Mouse (Mus musculus) kidney, postnatal 0 days (tissue): ENCODE data around the gene Sult2b1. TPM values are rescaled to one million over a fixed set of nuclear protein-coding genes. Genes with fewer than 3 reads are reported as not detected.

Experiments used
- ATAC-seq: fragments of 200-750 bp; cut with Nextera tagmentation; replicated peaks from 2 replicates; pipeline ENCODE4 v1.8.0; 2017; ENCODE audit warnings: low read depth, moderate number of reproducible peaks, moderate TSS enrichment, moderate library complexity; ENCODE audit not compliant: low FRiP score
- DNase-seq: peaks from one replicate; pipeline ENCODE4 v3.0.0-alpha.2; 2016; ENCODE audit warnings: low spot score
- H3K27ac ChIP-seq: fragments of 300-500 bp; sonication (generic); 2 replicates; pipeline ENCODE4 v1.5.1; 2014; ENCODE audit warnings: mild to moderate bottlenecking
- H3K27me3 ChIP-seq: fragments of 300-500 bp; sonication (generic); 2 replicates; pipeline ENCODE4 v1.6.1; 2014; ENCODE audit warnings: low read length, mixed read lengths; ENCODE audit not compliant: insufficient read depth
- H3K36me3 ChIP-seq: fragments of 300-500 bp; sonication (generic); 2 replicates; pipeline ENCODE4 v1.6.1; 2014; ENCODE audit warnings: low read length, mixed read lengths; ENCODE audit not compliant: insufficient read depth
- H3K4me1 ChIP-seq: fragments of 300-500 bp; sonication (generic); replicated peaks from 2 replicates; pipeline ENCODE4 v1.6.1; 2014; ENCODE audit warnings: antibody characterized with exemption, low read length, mixed read lengths; ENCODE audit not compliant: insufficient read depth
- H3K4me2 ChIP-seq: fragments of 300-500 bp; sonication (generic); 2 replicates; pipeline ENCODE4 v1.6.1; 2014; ENCODE audit warnings: mild to moderate bottlenecking, low read length, moderate library complexity, mixed read lengths
- H3K4me3 ChIP-seq: fragments of 300-500 bp; sonication (generic); replicated peaks from 2 replicates; pipeline ENCODE4 v1.5.1; 2014; ENCODE audit warnings: low read depth, low read length
- H3K9ac ChIP-seq: fragments of 300-500 bp; sonication (generic); 2 replicates; pipeline ENCODE4 v1.6.1; 2014; ENCODE audit warnings: low read depth, low read length
- H3K9me3 ChIP-seq: fragments of 300-500 bp; sonication (generic); replicated peaks from 2 replicates; pipeline ENCODE4 v1.6.1; 2016; ENCODE audit warnings: low read length, inconsistent platforms, mixed read lengths
- CTCF ChIP-seq: IDR thresholded peaks from 2 replicates; pipeline ENCODE4 v1.5.1; 2016; ENCODE audit warnings: antibody characterized with exemption, low read depth, mild to moderate bottlenecking, moderate library complexity
- WGBS: fragments of 180-500 bp; shearing (Covaris S2); extraction: QIAGEN DNeasy Blood & Tissue Kit; methylation state at CpG from one replicate; pipeline ENCODE4 v1.1.7; 2014; 5-methylcytosine and 5-hydroxymethylcytosine counted together
- polyA plus RNA-seq: library from polyadenylated mRNA; unstranded; fragments of >200 nt; fragmentation: Nextera tagmentation; extraction: Ambion mirVana; gene quantifications from 2 replicates; pipeline ENCODE4 v1.2.1, GENCODE M21; 2015

Sult2b1 gene
- polyA plus RNA-seq, 1 experiment from 2014 or later, result 3.9 TPM

DNA sequence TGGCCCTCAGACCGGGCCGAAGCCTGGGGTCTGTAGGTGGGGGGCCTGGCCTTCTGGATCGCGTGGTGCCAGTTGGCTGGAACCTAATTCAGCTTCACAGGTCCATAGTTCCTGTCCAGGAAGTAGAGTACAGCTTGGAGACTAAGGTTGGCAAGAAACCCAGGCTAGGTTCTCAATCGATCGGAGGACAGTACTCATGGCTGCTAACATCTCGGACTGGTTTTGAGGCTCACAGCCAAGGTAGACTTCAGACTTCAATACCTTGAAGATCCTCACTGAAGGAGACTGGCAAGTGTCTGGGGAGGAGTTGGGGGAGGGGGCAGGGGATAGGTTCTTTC is 63.3 kb downstream of the Sult2b1 start:
- no peak for DNase-seq
- no peak for ATAC-seq
- TF ChIP-seq CTCF, result no peak
- H3K27me3 ChIP-seq, result no peaks in the 10 kb centered on the region
- H3K4me2 ChIP-seq, result no peak overlapping the region
- H3K27ac ChIP-seq, result no peak overlapping the region
- no peak overlapping the region for H3K9ac ChIP-seq
- 72% methylated on average over 7 of the region's 7 CpGs for WGBS
- no peaks in the 10 kb centered on the region for H3K9me3 ChIP-seq
- no peak overlapping the region for H3K4me3 ChIP-seq
- peaks cover 40% of the 10 kb centered on the region; the same call in 1 of the 2 replicates for H3K36me3 ChIP-seq
- peaks cover 14% of the 10 kb centered on the region for H3K4me1 ChIP-seq

DNA sequence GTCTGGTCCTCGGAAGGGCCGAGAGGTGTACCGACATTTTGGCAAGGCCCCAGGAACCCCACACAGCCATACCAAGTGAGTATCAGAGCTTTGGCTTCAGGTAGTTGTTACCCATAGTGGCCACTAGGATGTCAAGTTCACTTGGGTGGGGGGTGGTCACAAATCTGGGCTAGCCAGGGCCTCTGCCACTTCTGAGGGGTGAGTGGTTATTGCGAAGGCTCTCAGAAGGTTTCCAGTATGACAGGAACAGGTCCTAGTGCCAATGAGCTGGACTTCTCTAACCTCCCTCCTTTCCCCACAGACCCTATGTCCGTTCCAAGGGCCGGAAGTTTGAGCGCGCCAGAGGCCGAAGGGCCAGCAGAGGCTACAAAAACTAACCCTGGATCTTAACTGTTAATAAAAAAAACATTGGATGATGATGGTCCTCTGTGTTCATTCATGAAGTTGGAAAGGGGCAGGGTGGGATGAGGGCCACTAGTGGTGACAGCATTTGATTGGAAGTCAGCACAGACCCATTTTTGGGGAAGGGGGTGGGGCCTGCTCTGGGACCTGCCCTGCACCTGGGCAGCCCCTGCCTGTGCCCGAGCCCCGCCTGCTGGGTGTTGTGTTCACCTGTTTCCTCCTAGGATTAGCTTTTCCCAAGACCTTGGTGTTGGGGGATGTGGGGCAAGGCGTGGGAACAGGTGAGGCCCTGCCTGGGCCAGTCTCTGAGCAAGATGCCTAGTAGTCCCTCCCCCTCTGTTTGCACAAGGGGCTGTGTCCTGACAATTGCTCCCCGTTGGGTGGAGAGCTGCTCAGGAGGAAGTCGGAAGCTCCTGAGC is 63.8 kb downstream of the Sult2b1 start, which contains the start of gene Fam83e:
Gene Fam83e (plus strand): TSS at position 800 of the 821 bp plus-strand sequence.
- WGBS, result 75% methylated on average over 14 of the region's 14 CpGs
- Histone ChIP-seq H3K9me3 (no peaks in the 10 kb centered on the region), H3K27ac (no peak within 1 kb of the TSS), H3K4me2 (0 out of 2 replicates have a peak within 1 kb of the TSS, but pooled peaks have one; percentile 86), H3K4me3 (no peak within 1 kb of the TSS), H3K27me3 (no peaks in the 10 kb centered on the region), H3K36me3 (peaks cover 35% of the 10 kb centered on the region; the same call in 1 of the 2 replicates), H3K4me1 (peaks cover 19% of the 10 kb centered on the region), H3K9ac (0 out of 2 replicates have a peak within 1 kb of the TSS, but pooled peaks have one; percentile 27)
- 0 out of 2 replicates have a peak, but pooled peaks have one; percentile 5 for ATAC-seq
- TF ChIP-seq CTCF, result peak; percentile 38; the same call in 1 of the 2 replicates
- DNase-seq, result no peak

DNA sequence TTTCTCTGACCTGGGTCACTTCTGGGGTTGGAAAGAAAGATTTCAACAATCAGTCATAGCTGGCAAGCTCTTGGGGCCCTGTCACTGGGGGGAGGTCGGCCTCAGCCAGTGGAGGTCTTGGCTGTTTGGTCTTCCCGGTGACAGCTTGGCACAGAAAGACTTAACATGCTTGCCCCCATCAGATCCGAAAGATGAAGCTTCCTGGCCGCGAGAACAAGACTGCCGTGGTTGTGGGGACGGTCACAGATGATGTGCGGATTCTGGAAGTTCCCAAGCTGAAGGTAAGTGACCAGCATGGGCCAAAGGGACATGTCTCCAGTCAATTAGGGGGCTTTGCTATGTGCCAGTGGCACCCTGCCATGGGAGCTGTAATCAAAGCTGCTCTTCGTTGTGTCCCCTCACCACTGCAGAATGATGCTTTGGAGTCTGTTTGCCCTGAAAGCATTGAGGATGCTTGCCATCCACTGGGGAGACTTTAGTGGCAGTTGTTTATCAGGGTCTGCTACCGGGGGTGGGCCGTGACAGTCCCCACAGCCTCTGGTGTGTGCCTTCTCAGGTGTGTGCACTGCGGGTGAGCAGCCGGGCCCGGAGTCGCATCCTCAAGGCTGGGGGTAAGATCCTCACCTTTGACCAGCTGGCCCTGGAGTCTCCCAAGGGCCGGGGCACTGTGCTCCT is 64.6 kb downstream of the Sult2b1 start:
- no peaks in the 10 kb centered on the region for H3K9me3 ChIP-seq
- H3K36me3 ChIP-seq, result peaks cover 28% of the 10 kb centered on the region; the same call in 1 of the 2 replicates
- no peaks in the 10 kb centered on the region for H3K27me3 ChIP-seq
- WGBS, result 87% methylated on average over 15 of the region's 16 CpGs
- no peak for TF ChIP-seq CTCF
- peak overlapping the region; percentile 90; the same call in 1 of the 2 replicates for H3K9ac ChIP-seq
- no peak for DNase-seq
- peaks cover 20% of the 10 kb centered on the region for H3K4me1 ChIP-seq
- H3K4me3 ChIP-seq, result no peak overlapping the region
- peak overlapping the region; percentile 86 for H3K4me2 ChIP-seq
- H3K27ac ChIP-seq, result no peak overlapping the region
- ATAC-seq, result no peak

DNA sequence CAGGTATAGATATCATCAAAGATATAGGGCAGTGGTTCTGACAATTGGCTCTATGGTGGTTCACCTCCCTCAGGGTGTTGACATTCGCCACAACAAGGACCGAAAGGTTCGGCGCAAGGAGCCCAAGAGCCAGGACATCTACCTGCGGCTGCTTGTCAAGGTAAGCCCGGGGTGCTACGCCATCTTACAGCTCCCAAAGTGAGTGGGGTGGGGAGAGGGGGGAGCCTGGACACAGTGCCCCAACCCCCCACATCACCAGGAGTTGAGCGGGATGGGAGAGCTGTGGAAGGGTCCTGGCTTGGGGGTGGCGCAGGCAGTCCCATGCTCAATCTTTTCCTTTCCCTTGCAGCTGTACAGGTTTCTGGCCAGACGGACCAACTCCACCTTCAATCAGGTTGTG is 65.3 kb downstream of the Sult2b1 start:
- Histone ChIP-seq H3K9ac (peak overlapping the region; percentile 90), H3K4me2 (peak overlapping the region; percentile 86), H3K36me3 (peaks cover 21% of the 10 kb centered on the region; the same call in 1 of the 2 replicates), H3K4me1 (peaks cover 20% of the 10 kb centered on the region), H3K27me3 (no peaks in the 10 kb centered on the region), H3K4me3 (peak overlapping the region; percentile 88), H3K27ac (peak overlapping the region; percentile 91; the same call in 1 of the 2 replicates), H3K9me3 (no peaks in the 10 kb centered on the region)
- DNase-seq (no peak), ATAC-seq (no peak)
- TF ChIP-seq CTCF, result no peak
- WGBS, result 77% methylated on average over 10 of the region's 10 CpGs

DNA sequence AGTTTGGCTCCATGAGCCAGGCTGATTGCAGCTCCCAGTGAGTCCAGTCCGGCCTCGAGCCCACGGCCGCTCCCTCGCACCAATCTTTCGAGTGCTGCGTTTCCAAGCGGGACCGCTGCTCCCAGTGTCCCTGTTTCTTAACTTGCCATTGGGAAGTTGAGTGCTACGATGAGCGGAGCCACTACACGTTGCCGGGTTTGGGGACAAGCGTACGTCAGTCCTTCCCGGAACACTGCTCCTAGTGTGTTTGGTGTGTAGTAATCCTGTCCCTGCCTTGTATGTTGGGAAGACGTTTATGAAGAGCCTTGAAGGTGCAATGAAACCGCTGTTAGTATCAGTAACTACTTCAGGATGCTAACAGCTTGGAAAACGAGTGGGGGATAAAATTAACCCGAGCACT is 66.1 kb downstream of the Sult2b1 start:
- Histone ChIP-seq H3K4me3 (peak overlapping the region; percentile 88), H3K27me3 (no peaks in the 10 kb centered on the region), H3K9ac (peak overlapping the region; percentile 90), H3K4me2 (peak overlapping the region; percentile 86), H3K36me3 (peaks cover 23% of the 10 kb centered on the region), H3K27ac (peak overlapping the region; percentile 91), H3K9me3 (no peaks in the 10 kb centered on the region), H3K4me1 (peaks cover 20% of the 10 kb centered on the region)
- peak; percentile 56 for DNase-seq
- under 1% methylated on average over 20 of the region's 20 CpGs for WGBS
- no peak for TF ChIP-seq CTCF
- no peak for ATAC-seq

DNA sequence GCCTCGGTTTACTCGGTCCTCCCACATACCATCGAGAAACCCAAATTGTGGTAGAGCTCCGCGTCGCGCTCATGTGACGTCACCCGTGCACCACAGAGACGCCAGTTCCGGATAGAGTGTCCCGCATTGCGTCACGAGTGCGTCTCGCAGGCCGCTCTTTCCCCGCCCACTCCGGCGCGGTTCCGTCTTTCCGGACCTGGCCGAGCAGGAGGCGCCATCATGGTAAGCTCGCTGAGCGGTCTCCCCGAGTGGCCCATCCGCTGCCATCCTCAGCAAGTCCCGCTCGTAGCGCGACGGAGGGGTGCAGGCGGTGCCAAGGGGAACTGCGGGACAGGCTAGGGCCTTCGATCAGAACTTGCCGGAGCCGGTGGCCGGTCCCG is 66.6 kb downstream of the Sult2b1 start, which contains the start of gene Sphk2:
Gene Sphk2 (minus strand): TSS at position 85 of the 380 bp plus-strand sequence.
- no peaks in the 10 kb centered on the region for H3K27me3 ChIP-seq
- DNase-seq (peak; percentile 98), ATAC-seq (peak; percentile 67)
- peaks cover 27% of the 10 kb centered on the region for H3K36me3 ChIP-seq
- H3K4me1 ChIP-seq, result peaks cover 20% of the 10 kb centered on the region
- H3K4me2 ChIP-seq, result peak within 1 kb of the TSS; percentile 86
- H3K4me3 ChIP-seq, result peak within 1 kb of the TSS; percentile 88
- under 1% methylated on average over 41 of the region's 41 CpGs for WGBS
- no peaks in the 10 kb centered on the region for H3K9me3 ChIP-seq
- no peak for TF ChIP-seq CTCF
- peak within 1 kb of the TSS; percentile 91 for H3K27ac ChIP-seq
- peak within 1 kb of the TSS; percentile 90 for H3K9ac ChIP-seq
